ENCODE assay signal across 14 mouse cellular contexts in the genomic region with DNA sequence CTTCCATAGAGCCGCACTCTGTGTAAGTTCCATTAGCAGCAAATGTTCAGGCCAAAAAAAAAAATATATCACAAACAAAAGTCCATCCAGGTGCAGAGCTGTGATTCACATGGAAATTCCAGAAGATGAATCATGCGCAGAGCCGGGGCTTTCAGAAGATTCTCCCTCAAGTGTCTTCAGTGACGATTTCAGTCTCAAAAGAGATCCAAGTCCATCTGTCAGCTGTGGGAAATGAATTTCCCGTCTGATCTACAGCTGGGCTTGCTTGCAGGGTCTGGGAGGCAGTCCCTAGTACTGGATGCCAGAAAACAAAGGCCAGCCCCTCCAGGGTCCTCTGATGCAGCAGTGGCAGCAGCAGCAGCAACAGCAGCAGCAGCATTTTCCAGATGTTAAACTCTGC.
DNase-seq lines count a peak whose midpoint lies in the region; ATAC-seq and TF ChIP-seq lines count a peak whose summit lies in the region.
"Had no signal": no experiment of that assay in that cellular context is flagged by ENCODE, and none has a peak within 500 bp of the region (broad histone marks: within the 10 kb centered on the region; RNA-seq: fewer than 3 reads in every experiment).

No protein-coding gene starts in this region.

- 64% methylated on average over 5 of the region's 5 CpGs for WGBS in kidney, adult 2 months
- WGBS in neural tube, embryonic 13.5 days, result 55% methylated on average over 5 of the region's 5 CpGs
- WGBS in embryonic facial prominence, embryonic 14.5 days, result 47% methylated on average over 5 of the region's 5 CpGs

- no peak for TF ChIP-seq CTCF in kidney, adult 2 months (conservative IDR thresholded peaks at IDR 0.05; ENCODE audit: insufficient read depth, insufficient read length, low read depth, low read length)

- H3K27me3 ChIP-seq in kidney, adult 2 months (replicated peaks; ENCODE audit: control insufficient read depth, insufficient read depth, low read length), result no peaks in the 10 kb centered on the region; the same call in 1 of the 2 replicates
- H3K27me3 ChIP-seq in neural tube, embryonic 13.5 days, result no peaks in the 10 kb centered on the region
- no peaks in the 10 kb centered on the region for H3K27me3 ChIP-seq in embryonic facial prominence, embryonic 14.5 days (replicated peaks; ENCODE audit: control insufficient read depth, insufficient read depth, low read length)
- H3K27me3 ChIP-seq: liver, embryonic 13.5 days; neural tube, embryonic 15.5 days had no signal

- H3K4me1 ChIP-seq in kidney, adult 2 months (ENCODE audit: control insufficient read depth, insufficient read depth, low read length), result no peaks in the 10 kb centered on the region
- peaks cover 13% of the 10 kb centered on the region; the same call in 1 of the 2 replicates for H3K4me1 ChIP-seq in neural tube, embryonic 13.5 days (replicated peaks)
- 0 out of 2 replicates have a peak, but pooled peaks cover 4% of the 10 kb centered on the region for H3K4me1 ChIP-seq in embryonic facial prominence, embryonic 14.5 days (ENCODE audit: control insufficient read depth, insufficient read depth, low read length)
- H3K4me1 ChIP-seq: liver, embryonic 13.5 days had no signal

- TF ChIP-seq POLR2A in kidney, adult 2 months (IDR thresholded peaks at IDR 0.05; ENCODE audit: low read depth, low read length), result no peak

- H3K4me3 ChIP-seq in kidney, adult 2 months (ENCODE audit: insufficient read depth, low read depth, low read length), result no peak overlapping the region
- no peak overlapping the region for H3K4me3 ChIP-seq in neural tube, embryonic 13.5 days
- H3K4me3 ChIP-seq in embryonic facial prominence, embryonic 14.5 days (ENCODE audit: low read depth, low read length), result no peak overlapping the region
- H3K4me3 ChIP-seq: liver, embryonic 13.5 days; neural tube, embryonic 15.5 days had no signal

- H3K4me2 ChIP-seq in neural tube, embryonic 13.5 days, result no peak overlapping the region
- H3K4me2 ChIP-seq in embryonic facial prominence, embryonic 14.5 days (ENCODE audit: low read depth, low read length), result no peak overlapping the region
- H3K4me2 ChIP-seq: liver, embryonic 13.5 days; neural tube, embryonic 15.5 days had no signal

- H3K9me3 ChIP-seq in neural tube, embryonic 13.5 days, result no peaks in the 10 kb centered on the region; the same call in 1 of the 2 replicates
- H3K9me3 ChIP-seq in embryonic facial prominence, embryonic 14.5 days (ENCODE audit: control insufficient read depth, low read length), result peaks cover 6% of the 10 kb centered on the region; the same call in 1 of the 2 replicates
- H3K9me3 ChIP-seq: liver, embryonic 13.5 days; neural tube, embryonic 15.5 days had no signal

- peak; percentile 28 for DNase-seq in kidney, postnatal 10 days
- DNase-seq in kidney, adult 2 months, result no peak
- no peak for DNase-seq in neural tube, embryonic 10.5 days (ENCODE audit: extremely low spot score, low spot score)
- peak; percentile 72 for DNase-seq in embryonic facial prominence, embryonic 14.5 days (ENCODE audit: low spot score)
- DNase-seq in skeletal muscle tissue, adult 2 months (ENCODE audit: low read depth, low spot score), result peak; percentile 46
- DNase-seq in adrenal gland, postnatal 25 days, result no peak
- DNase-seq: cerebellum, adult 2 months; liver, embryonic 13.5 days; right cerebral cortex, postnatal 25 days had no signal

- no peak for ATAC-seq in neural tube, embryonic 13.5 days (ENCODE audit: low read depth)
- peak; percentile 60; the same call in 1 of the 2 replicates for ATAC-seq in embryonic facial prominence, embryonic 14.5 days (ENCODE audit: low read depth)
- ATAC-seq: midbrain, embryonic 16.5 days had no signal

- no peak overlapping the region for H3K9ac ChIP-seq in neural tube, embryonic 13.5 days
- no peak overlapping the region; the same call in 1 of the 2 replicates for H3K9ac ChIP-seq in embryonic facial prominence, embryonic 14.5 days (ENCODE audit: low read depth, low read length)
- H3K9ac ChIP-seq: liver, embryonic 13.5 days; neural tube, embryonic 15.5 days had no signal

- peaks cover 11% of the 10 kb centered on the region for H3K36me3 ChIP-seq in kidney, adult 2 months (ENCODE audit: control insufficient read depth, insufficient read depth, low read length)
- peaks cover 71% of the 10 kb centered on the region for H3K36me3 ChIP-seq in neural tube, embryonic 13.5 days
- H3K36me3 ChIP-seq in embryonic facial prominence, embryonic 14.5 days (ENCODE audit: control insufficient read depth, insufficient read depth, low read length), result peaks cover 48% of the 10 kb centered on the region

- no peak overlapping the region for H3K27ac ChIP-seq in kidney, adult 2 months (ENCODE audit: insufficient read depth, low read depth, low read length)
- H3K27ac ChIP-seq in neural tube, embryonic 13.5 days (replicated peaks), result 0 out of 2 replicates have a peak overlapping the region, but pooled peaks have one; percentile 9
- no peak overlapping the region; the same call in 1 of the 2 replicates for H3K27ac ChIP-seq in embryonic facial prominence, embryonic 14.5 days (replicated peaks; ENCODE audit: low read depth, low read length)
- H3K27ac ChIP-seq: kidney, postnatal 0 days; liver, embryonic 13.5 days; macrophage; neural tube, embryonic 15.5 days had no signal

Comparison
In these comparisons a context has a peak if more than half of its experiments do, and no peak if none do; other contexts are left out.
1. DNase-seq: peak in kidney, postnatal 10 days (single experiment), embryonic facial prominence, embryonic 14.5 days (single experiment) and skeletal muscle tissue, adult 2 months (single experiment); none in kidney, adult 2 months (single experiment), neural tube, embryonic 10.5 days (single experiment) and adrenal gland, postnatal 25 days (single experiment).